Mouse (Mus musculus): ENCODE data around the gene Chd4.

The Chd4 gene

GRCm38 (mm10) chr6:125143904-125144303, 48.1 kb downstream of the Chd4 start:
- DNase-seq, result no peak

DNA sequence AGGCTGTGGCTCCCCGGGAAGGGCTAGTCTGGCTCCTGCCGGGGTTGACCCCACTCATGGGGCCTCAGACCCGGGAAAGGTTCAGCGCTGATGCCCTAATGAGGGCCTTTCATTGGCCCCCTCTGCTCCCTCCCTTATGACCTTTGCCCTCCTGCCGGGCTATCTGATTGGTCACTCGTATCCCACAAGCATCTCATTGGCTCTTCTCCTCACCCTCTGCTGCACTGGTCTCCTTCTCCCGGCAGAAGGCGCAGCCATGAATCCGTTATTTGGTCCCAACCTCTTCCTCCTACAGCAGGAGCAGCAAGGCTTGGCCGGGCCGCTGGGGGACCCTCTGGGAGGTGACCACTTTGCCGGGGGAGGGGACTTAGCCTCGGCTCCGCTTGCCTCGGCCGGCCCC, 49.2 kb downstream of the Chd4 start, which contains the start of gene Iffo1:
Gene Iffo1, plus strand, starts transcription at position 241 of the 400 bp plus-strand sequence.
- DNase-seq, result peak; percentile 94 to 96

GRCm38 (mm10) chr6:125145479-125145951, 49.7 kb downstream of the Chd4 start:
- DNase-seq, result peak; percentile 60 to 66

DNA sequence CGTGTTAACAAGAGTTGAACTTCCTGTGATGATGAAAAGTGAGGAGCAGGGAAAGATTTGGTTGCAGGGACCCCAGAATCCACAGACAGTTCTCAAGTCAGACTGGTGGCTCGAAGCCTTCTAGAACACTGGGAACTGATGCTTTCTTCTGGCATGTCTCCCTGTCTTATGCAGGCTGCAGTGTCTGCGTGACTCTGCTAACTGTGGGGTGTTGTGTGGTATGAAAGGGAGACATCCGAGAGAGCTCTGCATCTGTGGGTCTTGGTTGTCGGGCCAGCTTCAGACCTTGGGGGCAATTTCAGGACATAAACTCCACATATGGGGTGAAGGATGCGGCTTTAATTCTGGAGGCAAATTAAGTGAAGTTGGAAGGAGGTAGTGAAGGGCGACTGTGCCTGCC, 50.4 kb downstream of the Chd4 start:
- no peak for DNase-seq

- peak; percentile 53 to 55 for DNase-seq
Observed at GRCm38 (mm10) chr6:125146797-125147196, 51.0 kb downstream of the Chd4 start.

- DNase-seq, result no peak
Observed at GRCm38 (mm10) chr6:125147329-125147728, 51.5 kb downstream of the Chd4 start.

DNA sequence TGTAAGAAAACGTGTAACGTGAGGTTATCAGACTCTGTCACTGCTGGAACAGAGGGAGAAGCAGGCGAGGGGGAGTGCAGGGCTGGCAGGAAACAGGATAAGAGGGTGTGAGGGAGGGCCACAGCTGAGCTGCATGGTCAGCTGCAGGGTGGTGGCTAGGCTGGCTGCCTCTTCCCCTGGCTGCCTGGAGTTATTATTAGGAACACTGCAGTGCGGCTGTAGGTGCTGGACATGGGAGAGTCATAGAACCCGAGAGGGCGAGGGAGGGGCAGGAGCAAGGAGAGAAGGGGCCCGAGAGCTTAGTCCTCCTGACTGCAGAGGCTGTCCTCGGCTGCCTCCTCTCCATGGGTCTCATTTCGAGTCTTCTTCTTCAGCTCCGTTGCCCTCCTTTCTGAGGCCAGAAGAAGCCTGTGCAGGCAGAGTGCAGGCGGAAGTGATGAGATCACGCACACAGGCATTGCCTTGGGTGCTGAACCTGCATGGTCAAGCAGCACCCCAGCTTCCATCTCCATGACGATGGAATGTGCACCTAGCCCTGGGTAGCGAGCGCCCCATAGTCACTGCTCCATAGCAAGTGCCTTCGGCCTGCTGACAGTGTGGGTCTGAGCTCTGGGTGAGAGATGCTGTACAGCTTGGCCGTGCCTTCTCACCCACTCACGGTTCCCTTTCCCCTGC, 52.6 kb downstream of the Chd4 start:
- no peak for DNase-seq

DNA sequence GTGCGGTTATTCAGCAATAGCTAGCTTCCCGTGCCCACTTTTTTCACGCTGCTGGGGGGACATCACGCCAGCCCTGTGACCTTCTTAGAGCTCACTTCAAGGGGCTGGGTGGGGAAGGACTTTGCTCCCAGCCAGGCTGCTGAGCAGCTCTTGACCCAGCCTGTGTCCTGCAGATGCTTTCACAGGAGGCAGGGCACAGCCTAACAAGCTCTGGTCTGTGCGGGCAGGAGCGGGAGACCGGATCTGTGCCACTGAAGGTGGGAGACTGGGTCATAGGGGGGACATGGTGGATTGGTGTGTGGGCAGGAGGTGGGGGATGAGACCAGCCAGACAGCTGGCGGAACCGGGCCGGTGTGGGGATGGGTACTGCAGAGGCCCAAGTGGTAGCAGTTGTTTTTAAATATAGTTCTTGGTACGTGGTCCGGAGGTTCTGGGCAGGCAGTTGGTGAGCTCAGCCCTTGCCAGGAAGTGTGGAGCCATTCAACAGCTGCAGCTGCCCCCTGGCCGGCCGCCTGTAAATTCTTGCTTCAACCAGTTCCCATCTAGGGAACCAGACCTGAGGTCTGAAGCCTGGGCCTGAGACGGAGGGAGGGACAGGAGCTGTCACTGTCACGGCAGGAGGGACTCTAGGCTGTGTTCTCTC, 53.3 kb downstream of the Chd4 start:
- DNase-seq, result peak; percentile 46 to 67

DNA sequence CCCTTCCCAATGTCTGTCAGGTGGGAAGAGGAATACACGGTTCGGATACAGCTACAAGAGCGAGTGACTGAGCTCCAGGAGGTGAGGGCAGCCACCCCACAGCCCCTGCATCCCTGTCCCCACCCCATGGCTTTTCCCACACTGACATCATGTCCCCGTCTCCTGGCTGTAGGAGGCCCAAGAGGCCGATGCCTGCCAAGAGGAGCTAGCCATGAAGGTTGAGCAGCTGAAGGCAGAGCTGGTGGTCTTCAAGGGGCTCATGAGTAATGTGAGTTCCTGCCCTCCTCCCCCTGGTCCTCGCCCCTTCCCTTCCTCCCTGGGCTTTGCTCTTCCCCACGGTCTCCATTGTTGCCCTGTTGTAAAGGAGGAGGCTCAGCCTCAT, 53.8 kb downstream of the Chd4 start:
- DNase-seq, result no peak

- DNase-seq, result no peak
Observed at GRCm38 (mm10) chr6:125152212-125153017, 56.6 kb downstream of the Chd4 start.

DNA sequence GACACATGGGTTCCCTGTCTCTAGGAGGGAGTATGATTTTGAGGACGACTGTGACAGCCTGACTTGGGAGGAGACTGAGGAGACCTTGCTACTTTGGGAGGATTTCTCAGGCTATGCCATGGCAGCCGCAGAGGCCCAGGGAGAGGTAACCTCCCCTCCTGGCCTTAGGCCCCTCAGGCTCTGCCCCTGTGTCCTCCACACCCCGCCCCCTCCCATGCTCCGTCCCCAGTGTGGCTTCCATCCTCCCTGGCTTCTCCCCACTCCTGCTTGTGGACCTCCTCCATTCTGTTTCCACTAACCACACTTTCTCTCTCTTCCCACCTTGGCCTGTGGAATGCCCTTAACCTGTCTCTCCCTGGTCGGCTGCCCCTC, 57.2 kb downstream of the Chd4 start:
- no peak for DNase-seq

- no peak for DNase-seq
Observed at GRCm38 (mm10) chr6:125153682-125154081, 57.9 kb downstream of the Chd4 start.

DNA sequence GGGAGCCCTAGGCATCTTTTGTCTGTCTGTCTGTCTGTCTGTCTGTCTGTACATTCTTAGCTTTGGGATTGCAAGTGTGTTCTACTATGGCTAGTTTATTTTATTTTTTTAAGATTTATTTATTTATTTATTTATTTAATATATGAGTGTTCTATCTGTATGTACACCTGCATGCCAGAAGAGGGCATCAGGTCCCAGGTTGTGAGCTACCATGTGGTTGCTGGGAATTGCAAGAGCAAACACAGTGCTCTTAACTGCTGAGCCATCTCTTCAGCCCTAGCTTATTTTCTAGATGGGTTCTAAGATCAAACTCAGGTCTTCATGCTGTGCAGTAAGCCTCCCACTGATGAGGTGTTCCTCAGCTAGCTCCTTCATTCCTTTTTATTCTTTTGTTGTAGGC, 58.8 kb downstream of the Chd4 start:
- DNase-seq, result peak; percentile 47 to 56

GRCm38 (mm10) chr6:125155262-125155661, 59.5 kb downstream of the Chd4 start:
- no peak for DNase-seq

DNA sequence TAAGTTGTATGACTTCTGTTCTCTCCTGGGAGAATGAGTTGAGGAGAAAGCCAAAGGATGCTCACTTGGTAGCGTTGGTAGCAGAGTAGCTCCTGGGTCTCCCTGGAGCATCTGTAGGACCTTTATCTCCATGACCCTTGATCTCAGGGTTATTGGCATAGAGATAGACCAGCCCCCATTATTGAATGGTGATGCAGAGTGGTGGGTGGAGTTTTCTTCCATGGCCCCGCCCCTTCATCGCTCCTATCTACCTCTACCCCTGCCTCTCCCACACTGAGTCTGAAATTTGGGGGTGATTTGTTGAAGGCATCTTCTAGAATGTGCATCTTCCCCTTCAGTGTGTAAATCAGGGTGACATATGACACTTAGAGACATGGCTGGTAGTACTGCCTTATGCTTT, 60.7 kb downstream of the Chd4 start:
- no peak for DNase-seq

- DNase-seq, result no peak
Observed at GRCm38 (mm10) chr6:125156903-125157614, 61.3 kb downstream of the Chd4 start.

- DNase-seq, result no peak
Observed at GRCm38 (mm10) chr6:125158944-125159492, 63.2 kb downstream of the Chd4 start.

GRCm38 (mm10) chr6:125159773-125160557, 64.2 kb downstream of the Chd4 start:
- no peak for DNase-seq

- DNase-seq, result no peak
Observed at GRCm38 (mm10) chr6:125160558-125160853, 64.7 kb downstream of the Chd4 start.

- DNase-seq, result peak in 1 of 2 experiments; percentile 47
Observed at GRCm38 (mm10) chr6:125160854-125161760, 65.3 kb downstream of the Chd4 start.

DNA sequence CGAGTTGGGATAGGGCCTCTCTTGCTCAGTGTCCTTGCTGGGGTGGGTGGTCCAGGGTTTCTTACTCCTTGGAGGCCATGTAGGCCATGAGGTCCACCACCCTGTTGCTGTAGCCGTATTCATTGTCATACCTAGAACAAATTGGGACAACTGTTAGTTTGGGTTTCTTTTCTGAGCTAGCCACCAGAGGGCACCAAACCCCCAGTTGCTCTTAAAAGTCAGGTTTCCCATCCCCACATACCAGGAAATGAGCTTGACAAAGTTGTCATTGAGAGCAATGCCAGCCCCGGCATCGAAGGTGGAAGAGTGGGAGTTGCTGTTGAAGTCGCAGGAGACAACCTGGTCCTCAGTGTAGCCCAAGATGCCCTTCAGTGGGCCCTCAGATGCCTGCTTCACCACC, 66.2 kb downstream of the Chd4 start:
- DNase-seq, result peak; percentile 78 to 85

Data from cerebellum, postnatal 14 days (tissue).